Mouse (Mus musculus): ENCODE measurements around the gene Cpb1. TPM values are rescaled to one million over a fixed set of nuclear protein-coding genes. Genes with fewer than 3 reads are reported as not detected.
A peak's percentile ranks its signal among the peaks of the same experiment; 100 is the strongest.

The Cpb1 gene
- total RNA-seq (2018; cell fraction: chromatin; rRNA removed): not detected
- not detected for total RNA-seq (2018; cell fraction: cytosol; rRNA removed)
- total RNA-seq (2018; cell fraction: nucleus; rRNA removed): not detected
- not detected in 3 replicates for polyA plus RNA-seq (2018)

- H3K79me2 ChIP-seq (ENCODE audit: inconsistent target): no peaks in the 10 kb centered on the region
- H3K36me3 ChIP-seq (ENCODE audit: inconsistent target): no peaks in the 10 kb centered on the region
- no peak within 1 kb of the TSS for H3K27ac ChIP-seq
- WGBS (ENCODE audit: missing documents): 96% methylated on average over 3 of the region's 3 CpGs
- H3K4me3 ChIP-seq (ENCODE audit: inconsistent target): no peak within 1 kb of the TSS
Observed at GRCm38 (mm10) chr3:20275633-20276032, at the start of gene Cpb1. Cpb1 (minus strand) TSS chr3:20275733.

- no peaks in the 10 kb centered on the region for H3K79me2 ChIP-seq (ENCODE audit: inconsistent target)
- H3K4me3 ChIP-seq (ENCODE audit: inconsistent target): no peak overlapping the region
- no peaks in the 10 kb centered on the region for H3K36me3 ChIP-seq (ENCODE audit: inconsistent target)
- WGBS (ENCODE audit: missing documents): 100% methylated on average over 1 of the region's 1 CpGs
- H3K27ac ChIP-seq: no peak overlapping the region
Observed at GRCm38 (mm10) chr3:20317233-20317632, 41.7 kb upstream of the Cpb1 start.

- Histone ChIP-seq H3K27ac (no peak overlapping the region), H3K36me3 (ENCODE audit: inconsistent target) (no peaks in the 10 kb centered on the region), H3K4me3 (ENCODE audit: inconsistent target) (no peak overlapping the region), H3K79me2 (ENCODE audit: inconsistent target) (no peaks in the 10 kb centered on the region)
- WGBS (ENCODE audit: missing documents): 98% methylated on average over 4 of the region's 4 CpGs
Observed at GRCm38 (mm10) chr3:20309142-20309541, 33.6 kb upstream of the Cpb1 start.

GRCm38 (mm10) chr3:20307256-20307655 is 31.7 kb upstream of the Cpb1 start:
- WGBS (ENCODE audit: missing documents): 92% methylated on average over 4 of the region's 4 CpGs
- Histone ChIP-seq H3K79me2 (ENCODE audit: inconsistent target) (no peaks in the 10 kb centered on the region), H3K4me3 (ENCODE audit: inconsistent target) (no peak overlapping the region), H3K36me3 (ENCODE audit: inconsistent target) (no peaks in the 10 kb centered on the region), H3K27ac (no peak overlapping the region)

GRCm38 (mm10) chr3:20304758-20305352 is 29.3 kb upstream of the Cpb1 start:
- no peak overlapping the region for H3K4me3 ChIP-seq (ENCODE audit: inconsistent target)
- H3K36me3 ChIP-seq (ENCODE audit: inconsistent target): no peaks in the 10 kb centered on the region
- 0% methylated on average over 2 of the region's 2 CpGs for WGBS (ENCODE audit: missing documents)
- H3K27ac ChIP-seq: peak overlapping the region; percentile 92
- H3K79me2 ChIP-seq (ENCODE audit: inconsistent target): no peaks in the 10 kb centered on the region

- WGBS (ENCODE audit: missing documents): 97% methylated on average over 3 of the region's 3 CpGs
- no peak overlapping the region for H3K27ac ChIP-seq
- no peak overlapping the region for H3K4me3 ChIP-seq (ENCODE audit: inconsistent target)
Observed at GRCm38 (mm10) chr3:20295546-20295945, 20.0 kb upstream of the Cpb1 start.

GRCm38 (mm10) chr3:20294542-20295348 is 19.2 kb upstream of the Cpb1 start:
- Histone ChIP-seq H3K36me3 (ENCODE audit: inconsistent target) (no peaks in the 10 kb centered on the region), H3K27ac (peak overlapping the region; percentile 52), H3K4me3 (ENCODE audit: inconsistent target) (no peak overlapping the region), H3K79me2 (ENCODE audit: inconsistent target) (no peaks in the 10 kb centered on the region)
- 68% methylated on average over 9 of the region's 9 CpGs for WGBS (ENCODE audit: missing documents)

More at GRCm38 (mm10) chr3:20295546-20295945, 20.0 kb upstream of the Cpb1 start:
- H3K36me3 ChIP-seq (ENCODE audit: inconsistent target): no peaks in the 10 kb centered on the region
- no peaks in the 10 kb centered on the region for H3K79me2 ChIP-seq (ENCODE audit: inconsistent target)

GRCm38 (mm10) chr3:20291370-20291769 is 15.8 kb upstream of the Cpb1 start:
- H3K27ac ChIP-seq: no peak overlapping the region
- H3K79me2 ChIP-seq (ENCODE audit: inconsistent target): no peaks in the 10 kb centered on the region
- H3K36me3 ChIP-seq (ENCODE audit: inconsistent target): no peaks in the 10 kb centered on the region
- H3K4me3 ChIP-seq (ENCODE audit: inconsistent target): no peak overlapping the region

- Histone ChIP-seq H3K36me3 (ENCODE audit: inconsistent target) (no peaks in the 10 kb centered on the region), H3K27ac (no peak overlapping the region), H3K4me3 (ENCODE audit: inconsistent target) (no peak overlapping the region), H3K79me2 (ENCODE audit: inconsistent target) (no peaks in the 10 kb centered on the region)
- 100% methylated on average over 2 of the region's 2 CpGs for WGBS (ENCODE audit: missing documents)
Observed at GRCm38 (mm10) chr3:20288761-20289160, 13.2 kb upstream of the Cpb1 start.

- 71% methylated on average over 1 of the region's 1 CpGs for WGBS (ENCODE audit: missing documents)
- no peak overlapping the region for H3K4me3 ChIP-seq (ENCODE audit: inconsistent target)
Observed at GRCm38 (mm10) chr3:20281796-20282195, 6.3 kb upstream of the Cpb1 start.

GRCm38 (mm10) chr3:20254566-20255479 is 20.7 kb downstream of the Cpb1 start:
- 57% methylated on average over 8 of the region's 9 CpGs for WGBS (ENCODE audit: missing documents)
- H3K79me2 ChIP-seq (ENCODE audit: inconsistent target): no peaks in the 10 kb centered on the region
- H3K27ac ChIP-seq: no peak overlapping the region

More at GRCm38 (mm10) chr3:20281796-20282195, 6.3 kb upstream of the Cpb1 start:
- Histone ChIP-seq H3K36me3 (ENCODE audit: inconsistent target) (no peaks in the 10 kb centered on the region), H3K79me2 (ENCODE audit: inconsistent target) (no peaks in the 10 kb centered on the region), H3K27ac (no peak overlapping the region)

GRCm38 (mm10) chr3:20243913-20244312 is 31.6 kb downstream of the Cpb1 start:
- Histone ChIP-seq H3K36me3 (ENCODE audit: inconsistent target) (no peaks in the 10 kb centered on the region), H3K27ac (no peak overlapping the region), H3K4me3 (ENCODE audit: inconsistent target) (no peak overlapping the region), H3K79me2 (ENCODE audit: inconsistent target) (no peaks in the 10 kb centered on the region)
- 17% methylated on average over 1 of the region's 1 CpGs for WGBS (ENCODE audit: missing documents)

More at GRCm38 (mm10) chr3:20254566-20255479, 20.7 kb downstream of the Cpb1 start:
- Histone ChIP-seq H3K36me3 (ENCODE audit: inconsistent target) (no peaks in the 10 kb centered on the region), H3K4me3 (ENCODE audit: inconsistent target) (no peak overlapping the region)

- Histone ChIP-seq H3K79me2 (ENCODE audit: inconsistent target) (no peaks in the 10 kb centered on the region), H3K36me3 (ENCODE audit: inconsistent target) (no peaks in the 10 kb centered on the region), H3K4me3 (ENCODE audit: inconsistent target) (no peak within 1 kb of the TSS), H3K27ac (no peak within 1 kb of the TSS)
- 8% methylated on average over 3 of the region's 3 CpGs for WGBS (ENCODE audit: missing documents)
Observed at GRCm38 (mm10) chr3:20242050-20242449, 33.5 kb downstream of the Cpb1 start, which contains the start of gene Cpa3. Cpa3 (minus strand) TSS chr3:20242181.

GRCm38 (mm10) chr3:20239741-20240140 is 35.8 kb downstream of the Cpb1 start:
- H3K79me2 ChIP-seq (ENCODE audit: inconsistent target): no peaks in the 10 kb centered on the region
- H3K27ac ChIP-seq: no peak overlapping the region
- WGBS (ENCODE audit: missing documents): 44% methylated on average over 3 of the region's 3 CpGs

More at GRCm38 (mm10) chr3:20239741-20240140, 35.8 kb downstream of the Cpb1 start:
- H3K4me3 ChIP-seq (ENCODE audit: inconsistent target): no peak overlapping the region
- H3K36me3 ChIP-seq (ENCODE audit: inconsistent target): no peaks in the 10 kb centered on the region

Measured in macrophage (primary cell).